Mouse (Mus musculus): ENCODE data around the gene Pitx2.

DNA sequence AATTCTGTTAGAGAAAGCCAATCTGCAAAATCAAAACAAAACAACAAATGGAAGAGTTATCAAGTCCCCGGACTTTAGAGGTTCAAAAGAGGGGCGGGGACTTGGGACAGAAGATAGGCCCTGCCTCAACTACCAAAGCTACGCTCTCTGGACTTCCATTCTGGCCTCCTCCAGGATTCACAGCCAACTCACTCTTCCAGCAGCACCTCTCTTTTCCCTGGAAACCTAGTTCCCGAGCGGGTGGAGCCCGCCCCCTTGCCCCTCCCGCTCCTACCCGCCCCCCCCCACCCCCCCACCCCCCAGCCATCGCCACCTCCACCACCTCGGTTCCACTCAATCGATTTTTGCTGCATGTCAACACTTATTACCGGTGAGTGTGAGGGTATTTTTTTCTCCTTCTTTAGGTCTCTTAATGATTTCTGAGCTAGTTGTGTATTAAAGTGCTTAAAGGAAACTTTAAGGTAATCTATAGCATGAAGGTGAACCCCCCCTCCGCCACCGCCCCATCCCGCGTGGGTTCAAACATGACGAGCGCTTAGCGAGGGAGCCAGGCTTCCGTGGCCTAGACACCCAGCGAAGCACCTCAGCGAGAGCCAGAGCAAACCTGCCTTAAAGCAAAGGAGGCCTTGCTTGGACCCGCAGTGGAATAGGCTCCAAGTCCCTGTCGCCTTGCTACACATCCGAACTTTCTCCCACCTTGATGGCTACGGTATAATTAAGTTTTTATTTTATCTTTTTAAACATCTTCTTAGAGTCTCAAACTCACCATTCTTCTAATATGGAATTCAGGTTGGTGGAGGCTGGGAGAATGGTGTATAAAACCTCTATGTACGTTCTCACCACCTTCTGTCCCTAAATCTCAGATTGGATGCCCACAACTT lies 21.9 kb downstream of the Pitx2 start:
- no peak for TF ChIP-seq CTCF (IDR thresholded peaks at IDR 0.05; ENCODE audit: extremely low read depth, insufficient read depth, low read length)
- no peak for TF ChIP-seq POLR2A (IDR thresholded peaks at IDR 0.05; ENCODE audit: extremely low read depth, insufficient read depth, low read length)

Measured in cortical plate, adult 2 months (tissue).